Mouse (Mus musculus) cerebellum, adult 2 months (tissue): ENCODE data around the gene Cck. TPM values are rescaled to one million over a fixed set of nuclear protein-coding genes. Genes with fewer than 3 reads are reported as not detected.

Experiments
- DNase-seq, 2 experiments: peaks; one replicate each; pipeline ENCODE4 v3.0.0; 2021
- H3K27ac ChIP-seq: fragments of 200-500 bp; 2 replicates; pipeline ENCODE4 v1.5.1; 2012; ENCODE audit warnings: low read length, control low read depth, inconsistent platforms; ENCODE audit not compliant: insufficient read depth
- H3K27me3 ChIP-seq: fragments of 200-500 bp; 2 replicates; pipeline ENCODE4 v1.6.1; 2012; ENCODE audit warnings: inconsistent platforms, mild to moderate bottlenecking, low read length, moderate library complexity; ENCODE audit not compliant: control insufficient read depth, insufficient read depth
- H3K4me1 ChIP-seq: fragments of 200-500 bp; 2 replicates; pipeline ENCODE4 v1.6.1; 2011; ENCODE audit warnings: low read length; ENCODE audit not compliant: control insufficient read depth, insufficient read depth
- H3K4me3 ChIP-seq: fragments of 200-500 bp; replicated peaks from 2 replicates; pipeline ENCODE3; 2011; ENCODE audit warnings: mild to moderate bottlenecking, low read depth, low read length, control low read depth; ENCODE audit not compliant: insufficient read depth
- CTCF ChIP-seq: fragments of 200-500 bp; IDR thresholded peaks from 2 replicates; pipeline ENCODE4 v1.5.1; 2011; ENCODE audit warnings: low read depth, mild to moderate bottlenecking, control low read depth, low read length, moderate library complexity, borderline replicate concordance; ENCODE audit not compliant: insufficient read depth
- POLR2A ChIP-seq: fragments of 200-500 bp; IDR thresholded peaks from 2 replicates; pipeline ENCODE4 v1.6.1; 2011; ENCODE audit warnings: low read length, control low read depth, borderline replicate concordance; ENCODE audit not compliant: insufficient read depth
- WGBS: fragments of 180-500 bp; shearing (Covaris S2); methylation state at CpG from one replicate; pipeline ENCODE4 v1.1.7; 2018; 5-methylcytosine and 5-hydroxymethylcytosine counted together
- polyA plus RNA-seq: library from polyadenylated mRNA; depleted of rRNA; stranded (reverse); fragments of >200 nt; gene quantifications from 2 replicates; pipeline ENCODE4 v1.2.3, GENCODE M21; 2012; rRNA removed

The Cck gene
- polyA plus RNA-seq, 1 experiment: 162 TPM

- 17% methylated on average over 1 of the region's 1 CpGs for WGBS
- TF ChIP-seq CTCF (no peak), POLR2A (no peak)
Observed at GRCm38 (mm10) chr9:121442145-121442544, 53.3 kb downstream of the Cck start.

More at GRCm38 (mm10) chr9:121442145-121442544, 53.3 kb downstream of the Cck start:
- DNase-seq: no peak
- no peak overlapping the region for H3K4me3 ChIP-seq
- no peak overlapping the region for H3K27ac ChIP-seq
- no peaks in the 10 kb centered on the region for H3K27me3 ChIP-seq
- peaks cover 64% of the 10 kb centered on the region for H3K4me1 ChIP-seq

Other genes with a start within 250 kb of the Cck start
- 2.1 and 2.5 TPM in 2 replicates for gene Ulk4, start 218.5 kb downstream of the Cck start, polyA plus RNA-seq
- 103 TPM in 2 replicates for gene Trak1, start 198.2 kb downstream of the Cck start, polyA plus RNA-seq
- gene Lyzl4, start 146.4 kb upstream of the Cck start, polyA plus RNA-seq: 0.38 and 0.63 TPM in 2 replicates
- 5.2 and 9.3 TPM in 2 replicates for gene Vipr1, start 147.0 kb upstream of the Cck start, polyA plus RNA-seq
- gene Sec22c, start 209.8 kb upstream of the Cck start, polyA plus RNA-seq: 12.3 and 13.8 TPM in 2 replicates
- 147 TPM in 2 replicates for gene Ss18l2, start 214.6 kb upstream of the Cck start, polyA plus RNA-seq
- 130 and 145 TPM in 2 replicates for gene Nktr, start 223.5 kb upstream of the Cck start, polyA plus RNA-seq